Mouse (Mus musculus): Measurements from ENCODE around the gene Apbb2.

GRCm38 (mm10) chr5:66533711-66534425 is 84.7 kb downstream of the Apbb2 start:
- no peak for TF ChIP-seq CTCF (IDR thresholded peaks at IDR 0.05; ENCODE audit: borderline replicate concordance, insufficient read depth, low read length)
- no peak for TF ChIP-seq POLR2A (IDR thresholded peaks at IDR 0.05; ENCODE audit: low read depth, low read length)

Data from embryonic fibroblast, embryonic 13.5 days (primary cell).